Mouse (Mus musculus) B cell, adult 67 days (primary cell): ENCODE results near the gene Dbx1. TPM values are rescaled to one million over a fixed set of nuclear protein-coding genes. Genes with fewer than 3 reads are reported as not detected.

ENCODE experiments used
- total RNA-seq, 2 experiments: library from RNA; stranded (reverse); gene quantifications; 4 replicates each; pipeline ENCODE4 v1.2.4; 2023

The Dbx1 gene
- total RNA-seq: not detected

DNA sequence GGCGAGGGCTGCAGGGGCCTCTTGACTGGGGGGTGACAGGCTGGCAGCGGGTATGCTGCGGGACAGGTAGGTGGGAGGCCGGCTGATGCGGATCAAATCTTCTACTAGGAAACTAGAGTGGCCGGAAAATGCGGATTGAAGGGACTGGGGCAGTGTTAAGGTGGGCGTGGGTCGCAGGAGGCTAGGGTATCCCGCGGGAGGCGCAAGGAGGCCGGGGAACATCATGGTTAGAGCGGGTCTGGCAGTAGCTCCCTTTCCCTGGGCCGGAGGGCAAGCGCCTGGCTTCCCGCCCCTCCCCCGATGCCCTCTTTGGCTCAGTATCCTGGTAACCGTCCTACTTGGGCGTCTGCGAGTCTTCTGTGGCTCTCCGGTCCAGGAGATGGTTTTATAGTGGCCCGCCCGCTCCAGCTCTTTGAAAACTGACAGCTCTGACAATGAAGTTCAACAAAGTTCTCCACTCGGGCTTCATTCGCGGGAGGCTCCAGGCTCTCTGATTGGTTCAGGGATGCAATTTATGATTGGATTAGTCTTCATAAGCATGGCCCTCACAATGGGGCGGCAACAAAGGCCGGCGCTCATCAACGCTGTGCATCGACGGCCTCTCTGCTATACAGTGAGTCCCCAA is at the start of gene Dbx1:
Gene Dbx1, minus strand, starts transcription at position 359 of the 625 bp plus-strand sequence.

Other genes with a start within 250 kb of the Dbx1 start
- gene Htatip2, start 122.3 kb upstream of the Dbx1 start, total RNA-seq: 10 to 100 TPM; 10.3 to 12.6 TPM
- 10 to 100 TPM; 53.7 to 60.0 TPM for gene Prmt3, start 141.5 kb upstream of the Dbx1 start, total RNA-seq